ENCODE assay signal across 31 mouse cellular contexts in genomic region chr11:85887273-85887672, GRCm38 (mm10). TPM values are rescaled to one million over a fixed set of nuclear protein-coding genes. Genes with fewer than 3 reads are reported as not detected.
A peak's percentile ranks its signal among the peaks of the same experiment; 100 is the strongest.
DNase-seq lines count a peak whose midpoint lies in the region; ATAC-seq and TF ChIP-seq lines count a peak whose summit lies in the region.
"Had no signal": no experiment of that assay in that cellular context is flagged by ENCODE, and none has a peak within 500 bp of the region (broad histone marks: within the 10 kb centered on the region; RNA-seq: fewer than 3 reads in every experiment).

No protein-coding gene starts in this region.

- H3K9ac ChIP-seq in lung, embryonic 14.5 days = peak overlapping the region; percentile 98
- H3K9ac ChIP-seq: embryonic facial prominence, embryonic 13.5 days; forebrain, embryonic 13.5 days; heart, embryonic 12.5 days; hindbrain, embryonic 13.5 days; liver, embryonic 15.5 days; midbrain, embryonic 13.5 days had no signal

- peaks cover 51% of the 10 kb centered on the region for H3K27me3 ChIP-seq in lung, embryonic 14.5 days (ENCODE audit: insufficient read depth, low read length)
- H3K27me3 ChIP-seq in limb, embryonic 10.5 days (ENCODE audit: low read depth, poor library complexity, severe bottlenecking) = peaks cover 82% of the 10 kb centered on the region

- peaks cover 4% of the 10 kb centered on the region; the same call in 1 of the 2 replicates for H3K4me1 ChIP-seq in lung, embryonic 14.5 days (ENCODE audit: insufficient read depth)
- H3K4me1 ChIP-seq in limb, embryonic 10.5 days = peaks cover 72% of the 10 kb centered on the region

- no peak for ATAC-seq in lung, embryonic 14.5 days (ENCODE audit: insufficient read depth)
- ATAC-seq: forebrain, embryonic 13.5 days; inflammation-experienced regulatory T-cells, adult 6 months; midbrain, embryonic 13.5 days had no signal

- peak; percentile 16 for DNase-seq in embryo, embryonic 11 days
- DNase-seq in embryo, embryonic 9.5 days (ENCODE audit: extremely low spot score) = no peak
- DNase-seq in lung, embryonic 14.5 days = peak; percentile 53
- no peak for DNase-seq in lung, postnatal 4 days
- no peak for DNase-seq in limb, embryonic 10.5 days (ENCODE audit: low spot score)
- peak; percentile 4 for DNase-seq in mesoderm, embryonic 11.5 days (ENCODE audit: low read depth, low spot score)
- DNase-seq in thymus, postnatal 0 days (ENCODE audit: low spot score) = no peak
- DNase-seq in heart, adult 18-20 months = no peak
- DNase-seq: adrenal gland, postnatal 10 days; cerebellum, adult 8-10 months; cerebellum, postnatal 36 days; gastrocnemius, postnatal 10 days; kidney, adult 2 months; kidney, postnatal 10 days; liver; right cerebral cortex, postnatal 25 days; spleen, adult 18-20 months had no signal

- WGBS in lung, embryonic 14.5 days = 18% methylated on average over 6 of the region's 6 CpGs
- WGBS in limb, embryonic 10.5 days = 16% methylated on average over 6 of the region's 6 CpGs

- H3K4me3 ChIP-seq in lung, embryonic 14.5 days (ENCODE audit: low read depth, low read length) = peak overlapping the region; percentile 67
- peak overlapping the region; percentile 63 for H3K4me3 ChIP-seq in limb, embryonic 10.5 days
- H3K4me3 ChIP-seq: erythroblast, embryonic 14.5 days; forebrain, embryonic 13.5 days; hindbrain, embryonic 13.5 days; liver, embryonic 15.5 days; midbrain, embryonic 13.5 days had no signal

- H3K36me3 ChIP-seq in lung, embryonic 14.5 days (ENCODE audit: insufficient read depth) = peaks cover 15% of the 10 kb centered on the region
- peaks cover 15% of the 10 kb centered on the region; the same call in 1 of the 2 replicates for H3K36me3 ChIP-seq in limb, embryonic 10.5 days
- H3K36me3 ChIP-seq: embryonic facial prominence, embryonic 13.5 days; heart, embryonic 12.5 days; hindbrain, embryonic 13.5 days; liver, embryonic 15.5 days; midbrain, embryonic 13.5 days had no signal

- no peaks in the 10 kb centered on the region for H3K9me3 ChIP-seq in lung, embryonic 14.5 days (ENCODE audit: low read depth, low read length)
- no peaks in the 10 kb centered on the region for H3K9me3 ChIP-seq in limb, embryonic 10.5 days (replicated peaks)
- H3K9me3 ChIP-seq: embryonic facial prominence, embryonic 13.5 days; forebrain, embryonic 13.5 days; heart, embryonic 12.5 days; hindbrain, embryonic 13.5 days; liver, embryonic 15.5 days; midbrain, embryonic 13.5 days had no signal

- peak overlapping the region; percentile 97 for H3K27ac ChIP-seq in lung, embryonic 14.5 days (ENCODE audit: low read depth)
- peak overlapping the region; percentile 97 for H3K27ac ChIP-seq in limb, embryonic 10.5 days
- H3K27ac ChIP-seq: embryonic facial prominence, embryonic 13.5 days; forebrain, embryonic 13.5 days; hindbrain, embryonic 13.5 days; liver, embryonic 15.5 days; midbrain, embryonic 13.5 days had no signal

- no peak for TF ChIP-seq CTCF in lung, embryonic 14.5 days (IDR thresholded peaks at IDR 0.05; ENCODE audit: low read depth)

- H3K4me2 ChIP-seq in lung, embryonic 14.5 days = peak overlapping the region; percentile 81
- H3K4me2 ChIP-seq: forebrain, embryonic 13.5 days; hindbrain, embryonic 13.5 days; liver, embryonic 15.5 days; midbrain, embryonic 13.5 days had no signal

RNA-seq across cellular contexts. Expression of gene Tbx4, which starts 1.1 kb away (rescaled TPM):
- polyA plus RNA-seq in lung, embryonic 14.5 days (2014; fragmentation: Nextera tagmentation; extraction: Ambion mirVana) = 67.9 and 73.4 TPM in 2 replicates
- polyA plus RNA-seq in limb, embryonic 10.5 days (2016; fragmentation: Nextera tagmentation; extraction: Ambion mirVana) = 23.5 and 49.0 TPM in 2 replicates
- polyA plus RNA-seq in thymus, postnatal 0 days (2015; fragmentation: Nextera tagmentation; extraction: Ambion mirVana) = 0.04 TPM in 1 of 2 replicates, not detected in the other
- under 1 TPM in 1 of 2 experiments, not detected in 1; 0.10 TPM for total RNA-seq in heart, adult 18-20 months (2021)
- total RNA-seq: granulocyte monocyte progenitor cell, adult 5-6 weeks; megakaryocyte progenitor cell, adult 5-6 weeks had no signal
- polyA plus RNA-seq: erythroblast, embryonic 14.5 days; inflammation-experienced regulatory T-cells, adult 6 months; liver, embryonic 15.5 days had no signal

RNA-seq across cellular contexts. Expression of gene Gm11444, which starts 37.1 kb away (rescaled TPM):
- polyA plus RNA-seq in lung, embryonic 14.5 days (2014; fragmentation: Nextera tagmentation; extraction: Ambion mirVana) = not detected in 2 replicates
- not detected in 2 replicates for polyA plus RNA-seq in limb, embryonic 10.5 days (2016; fragmentation: Nextera tagmentation; extraction: Ambion mirVana)
- not detected in 2 replicates for polyA plus RNA-seq in thymus, postnatal 0 days (2015; fragmentation: Nextera tagmentation; extraction: Ambion mirVana)
- total RNA-seq in heart, adult 18-20 months (2021) = not detected
- total RNA-seq: adrenal gland, postnatal 10 days; gastrocnemius, postnatal 10 days; granulocyte monocyte progenitor cell, adult 5-6 weeks; heart, postnatal 25 days; layer of hippocampus, postnatal 10 days; megakaryocyte progenitor cell, adult 5-6 weeks had no signal
- polyA plus RNA-seq: embryonic facial prominence, embryonic 13.5 days; erythroblast, embryonic 14.5 days; forebrain, embryonic 13.5 days; heart, embryonic 12.5 days; hindbrain, embryonic 13.5 days; inflammation-experienced regulatory T-cells, adult 6 months; kidney, adult 2 months; liver, embryonic 15.5 days; midbrain, embryonic 13.5 days; neural tube, embryonic 11.5 days; urinary bladder, adult 2 months had no signal

RNA-seq across cellular contexts. Expression of gene Tbx2, which starts 54.9 kb away (rescaled TPM):
- polyA plus RNA-seq in lung, embryonic 14.5 days (2014; fragmentation: Nextera tagmentation; extraction: Ambion mirVana) = 61.4 and 67.5 TPM in 2 replicates
- 4.0 and 5.3 TPM in 2 replicates for polyA plus RNA-seq in limb, embryonic 10.5 days (2016; fragmentation: Nextera tagmentation; extraction: Ambion mirVana)
- 0.58 and 1.0 TPM in 2 replicates for polyA plus RNA-seq in thymus, postnatal 0 days (2015; fragmentation: Nextera tagmentation; extraction: Ambion mirVana)
- total RNA-seq in heart, adult 18-20 months (2021) = 1 to 10 TPM; 3.9 to 4.9 TPM
- total RNA-seq: megakaryocyte progenitor cell, adult 5-6 weeks had no signal
- polyA plus RNA-seq: inflammation-experienced regulatory T-cells, adult 6 months had no signal

Comparison
In these comparisons a context has a peak if more than half of its experiments do, and no peak if none do; other contexts are left out.
1. DNase-seq: peak in embryo, embryonic 11 days (single experiment), lung, embryonic 14.5 days (single experiment) and mesoderm, embryonic 11.5 days (single experiment); none in embryo, embryonic 9.5 days (single experiment), lung, postnatal 4 days (0 of 2), limb, embryonic 10.5 days (single experiment), thymus, postnatal 0 days (single experiment) and heart, adult 18-20 months (0 of 2).
2. RNA of gene Tbx4, which starts 1.1 kb away (polyA plus RNA-seq): 67.9 to 73.4 TPM in lung, embryonic 14.5 days and 23.5 to 49.0 TPM in limb, embryonic 10.5 days; 0.04 TPM in thymus, postnatal 0 days; every median in the first group is over 10 times any median in the second.